Mouse (Mus musculus): ENCODE measurements around the gene Gm8926. TPM values are rescaled to one million over a fixed set of nuclear protein-coding genes. Genes with fewer than 3 reads are reported as not detected.
"Not testable (repeated sequence)": the region's sequence is repeated elsewhere in the genome, so short reads cannot be mapped to it uniquely, and the experiment has no call there.

Gm8926 gene
- polyA plus RNA-seq (2012; rRNA removed): not detected in 2 replicates
- polyA plus RNA-seq (2014; fragmentation: Nextera tagmentation; extraction: Ambion mirVana): not detected in 2 replicates

GRCm38 (mm10) chr5:11770248-11770647 is at the start of gene Gm8926:
TSS of gene Gm8926 (plus strand) at chr5:11770548.
- H3K36me3 ChIP-seq (replicated peaks; ENCODE audit: control insufficient read depth, insufficient read depth, low read depth); H3K4me1 ChIP-seq (replicated peaks; ENCODE audit: control insufficient read depth in 2 of 2, insufficient read depth in 2 of 2, low read length in 1 of 2); H3K4me2 ChIP-seq (ENCODE audit: low read depth); ATAC-seq (ENCODE audit: insufficient read depth); H3K9me3 ChIP-seq (ENCODE audit: control insufficient read depth, low read length); H3K27me3 ChIP-seq (ENCODE audit: control insufficient read depth, insufficient read depth, low read length); H3K9ac ChIP-seq (replicated peaks); H3K4me3 ChIP-seq (ENCODE audit: insufficient read depth in 1 of 2, low read depth in 2 of 2, low read length in 2 of 2); H3K27ac ChIP-seq; DNase-seq (ENCODE audit: low read depth in 3 of 3, low spot score in 3 of 3): not testable (repeated sequence)
- 11% methylated on average over 1 of the region's 4 CpGs for WGBS (ENCODE audit: insufficient replicate concordance)

Other genes starting within 250 kb of the Gm8926 start
- not detected in 2 replicates for gene Gm6460, start 175.6 kb upstream of the Gm8926 start, polyA plus RNA-seq (2012; rRNA removed)
- gene Gm6460, start 175.6 kb upstream of the Gm8926 start, polyA plus RNA-seq (2014; fragmentation: Nextera tagmentation; extraction: Ambion mirVana): not detected in 2 replicates
- not detected in 2 replicates for gene Gm8922, start 88.6 kb upstream of the Gm8926 start, polyA plus RNA-seq (2012; rRNA removed)
- gene Gm8922, start 88.6 kb upstream of the Gm8926 start, polyA plus RNA-seq (2014; fragmentation: Nextera tagmentation; extraction: Ambion mirVana): not detected in 2 replicates
- not detected in 2 replicates for gene Gm6465, start 75.0 kb downstream of the Gm8926 start, polyA plus RNA-seq (2012; rRNA removed)
- gene Gm6465, start 75.0 kb downstream of the Gm8926 start, polyA plus RNA-seq (2014; fragmentation: Nextera tagmentation; extraction: Ambion mirVana): not detected in 2 replicates
- not detected in 2 replicates for gene 4933402N22Rik, start 147.5 kb downstream of the Gm8926 start, polyA plus RNA-seq (2012; rRNA removed)
- gene 4933402N22Rik, start 147.5 kb downstream of the Gm8926 start, polyA plus RNA-seq (2014; fragmentation: Nextera tagmentation; extraction: Ambion mirVana): not detected in 2 replicates